Mouse (Mus musculus) stomach, postnatal 0 days (tissue): ENCODE results near the gene Socs4.

Source experiments
- CTCF ChIP-seq: IDR thresholded peaks from 2 replicates; pipeline ENCODE4 v1.5.1; 2016; ENCODE audit warnings: antibody characterized with exemption, low read depth, mild to moderate bottlenecking, moderate library complexity
- EP300 ChIP-seq: optimal IDR thresholded peaks from 2 replicates; pipeline ENCODE3; 2016; ENCODE audit warnings: antibody characterized with exemption

DNA sequence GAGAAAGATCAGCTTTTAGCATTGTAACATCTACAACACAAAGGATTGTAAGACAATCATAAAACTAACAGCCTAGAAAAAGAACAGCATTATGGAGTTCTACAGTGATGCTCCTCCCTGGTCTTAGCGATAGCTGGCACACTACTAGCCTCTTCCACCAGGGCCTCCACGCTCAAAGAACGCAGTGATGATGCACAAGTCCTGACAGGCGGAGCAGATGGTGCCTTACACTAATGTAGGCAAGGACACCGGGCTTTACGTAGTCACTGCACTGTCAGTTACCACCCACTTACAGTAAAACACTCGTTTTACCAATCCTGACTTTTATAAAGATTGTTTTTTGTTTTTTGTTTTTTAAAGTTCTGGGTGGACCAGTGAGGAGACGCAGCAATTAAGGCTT is 10.9 kb upstream of the Socs4 start:
- TF ChIP-seq CTCF (no peak), EP300 (no peak)
